Mouse (Mus musculus) stomach, postnatal 0 days (tissue): ENCODE measurements at regions not wholly inside any gene's neighbourhood (a gene's known extent, or its start where the extent isn't known, plus 50 kb on each side); places are given as distances from the start of the nearest gene placed in this dataset.

Experiments used
- ATAC-seq: fragments of 200-750 bp; cut with Nextera tagmentation; 2 replicates; pipeline ENCODE4 v1.8.0; 2017; ENCODE audit not compliant: low FRiP score, low TSS enrichment
- DNase-seq: peaks from one replicate; pipeline ENCODE4 v3.0.0-alpha.2; 2016; ENCODE audit warnings: low spot score
- H3K27ac ChIP-seq: fragments of 300-500 bp; sonication (generic); replicated peaks from 2 replicates; pipeline ENCODE4 v1.5.1; 2014; ENCODE audit warnings: mild to moderate bottlenecking, control low read depth
- H3K27me3 ChIP-seq: fragments of 300-500 bp; sonication (generic); 2 replicates; pipeline ENCODE4 v1.6.1; 2014; ENCODE audit warnings: low read length; ENCODE audit not compliant: control insufficient read depth, insufficient read depth
- H3K36me3 ChIP-seq: fragments of 300-500 bp; sonication (generic); 2 replicates; pipeline ENCODE4 v1.6.1; 2014; ENCODE audit warnings: low read length, mixed read lengths; ENCODE audit not compliant: control insufficient read depth, insufficient read depth
- H3K4me1 ChIP-seq: fragments of 300-500 bp; sonication (generic); replicated peaks from 2 replicates; pipeline ENCODE4 v1.6.1; 2014; ENCODE audit warnings: antibody characterized with exemption; ENCODE audit not compliant: control insufficient read depth, insufficient read depth
- H3K4me2 ChIP-seq: fragments of 300-500 bp; sonication (generic); replicated peaks from 2 replicates; pipeline ENCODE4 v1.6.1; 2014; ENCODE audit warnings: low read depth, mild to moderate bottlenecking, control low read depth, moderate library complexity
- H3K4me3 ChIP-seq: fragments of 300-500 bp; sonication (generic); 2 replicates; pipeline ENCODE4 v1.5.1; 2014; ENCODE audit warnings: low read depth, low read length, control low read depth
- H3K9ac ChIP-seq: fragments of 300-500 bp; sonication (generic); 2 replicates; pipeline ENCODE4 v1.6.1; 2014; ENCODE audit warnings: mild to moderate bottlenecking, low read length, control low read depth, mixed read lengths
- H3K9me3 ChIP-seq: fragments of 300-500 bp; sonication (generic); 2 replicates; pipeline ENCODE4 v1.6.1; 2016; ENCODE audit warnings: low read length; ENCODE audit not compliant: control insufficient read depth
- CTCF ChIP-seq: IDR thresholded peaks from 2 replicates; pipeline ENCODE4 v1.5.1; 2016; ENCODE audit warnings: antibody characterized with exemption, low read depth, mild to moderate bottlenecking, moderate library complexity
- EP300 ChIP-seq: optimal IDR thresholded peaks from 2 replicates; pipeline ENCODE3; 2016; ENCODE audit warnings: antibody characterized with exemption
- WGBS: fragments of 180-500 bp; shearing (Covaris S2); extraction: QIAGEN DNeasy Blood & Tissue Kit; methylation state at CpG from one replicate; pipeline ENCODE4 v1.1.7; 2014; 5-methylcytosine and 5-hydroxymethylcytosine counted together

DNA sequence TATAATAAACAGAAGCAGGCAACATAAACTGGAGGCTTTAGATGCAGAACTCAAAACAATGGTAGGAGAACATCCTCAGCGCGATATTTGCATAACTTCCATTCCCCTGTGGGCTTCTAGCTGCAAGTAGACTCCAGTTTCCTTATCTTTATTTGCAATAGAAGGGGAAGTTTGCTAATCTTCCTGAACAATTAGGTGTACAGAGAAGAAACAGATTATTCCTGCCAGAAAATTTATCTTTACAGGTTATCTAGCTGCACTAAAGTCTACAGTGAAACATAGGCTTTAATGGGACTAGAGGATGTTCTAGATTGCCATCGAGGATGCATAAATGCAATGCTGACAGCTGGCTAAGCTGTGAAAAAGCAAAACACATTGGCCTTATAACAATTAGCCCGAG is 1544.0 kb downstream of the Efna5 start:
- no peak for DNase-seq
- H3K27ac ChIP-seq, result no peak overlapping the region
- TF ChIP-seq EP300 (no peak), CTCF (no peak)
- H3K27me3 ChIP-seq, result no peaks in the 10 kb centered on the region
- no peak overlapping the region for H3K4me2 ChIP-seq
- no peak for ATAC-seq
- H3K36me3 ChIP-seq, result no peaks in the 10 kb centered on the region
- H3K4me1 ChIP-seq, result no peaks in the 10 kb centered on the region
- H3K4me3 ChIP-seq, result no peak overlapping the region
- no peak overlapping the region for H3K9ac ChIP-seq
- H3K9me3 ChIP-seq, result no peaks in the 10 kb centered on the region
- 78% methylated on average over 4 of the region's 4 CpGs for WGBS

DNA sequence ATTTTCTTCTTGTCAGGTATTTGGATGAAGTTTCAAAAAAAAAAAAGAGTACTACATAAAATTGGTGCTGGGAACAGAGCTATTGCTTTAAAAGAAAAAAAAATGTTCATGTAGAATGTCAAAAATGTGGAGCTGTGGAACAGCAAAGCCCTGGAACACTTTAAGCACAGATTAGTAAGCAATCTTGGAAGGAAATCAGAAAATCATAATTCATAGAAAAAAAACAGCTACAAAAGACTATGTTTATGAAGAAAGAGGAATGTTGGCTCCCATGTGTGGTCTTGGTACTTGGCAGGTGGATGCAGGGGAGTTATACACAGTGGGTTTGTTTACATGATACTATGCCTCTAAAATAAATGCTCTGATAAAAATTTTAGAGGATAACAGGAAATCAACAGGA is 1555.7 kb downstream of the Efna5 start:
- H3K4me2 ChIP-seq, result no peak overlapping the region
- no peak overlapping the region for H3K27ac ChIP-seq
- no peak overlapping the region for H3K9ac ChIP-seq
- H3K9me3 ChIP-seq, result no peaks in the 10 kb centered on the region
- no peak for ATAC-seq
- DNase-seq, result no peak
- no peaks in the 10 kb centered on the region for H3K4me1 ChIP-seq
- no peaks in the 10 kb centered on the region for H3K27me3 ChIP-seq
- no peak overlapping the region for H3K4me3 ChIP-seq
- no peak for TF ChIP-seq CTCF
- H3K36me3 ChIP-seq, result no peaks in the 10 kb centered on the region

- Histone ChIP-seq H3K36me3 (no peaks in the 10 kb centered on the region), H3K27ac (no peak overlapping the region), H3K4me3 (no peak overlapping the region), H3K4me2 (no peak overlapping the region), H3K9ac (no peak overlapping the region), H3K4me1 (no peaks in the 10 kb centered on the region), H3K9me3 (no peaks in the 10 kb centered on the region), H3K27me3 (no peaks in the 10 kb centered on the region)
- WGBS, result 60% methylated on average over 4 of the region's 4 CpGs
- DNase-seq (no peak), ATAC-seq (no peak)
- TF ChIP-seq CTCF (peak; percentile 38), EP300 (no peak)
These were observed 1560.3 kb downstream of the Efna5 start for GRCm38 (mm10) chr17:61320865-61321264.

GRCm38 (mm10) chr17:61313424-61313823 is 1567.7 kb downstream of the Efna5 start:
- no peaks in the 10 kb centered on the region for H3K36me3 ChIP-seq
- H3K4me3 ChIP-seq, result no peak overlapping the region
- no peak overlapping the region for H3K27ac ChIP-seq
- H3K9me3 ChIP-seq, result no peaks in the 10 kb centered on the region
- WGBS, result 93% methylated on average over 2 of the region's 2 CpGs
- no peak overlapping the region for H3K4me2 ChIP-seq
- H3K9ac ChIP-seq, result no peak overlapping the region
- H3K4me1 ChIP-seq, result no peaks in the 10 kb centered on the region
- TF ChIP-seq CTCF (no peak), EP300 (no peak)
- no peaks in the 10 kb centered on the region for H3K27me3 ChIP-seq
- no peak for ATAC-seq
- no peak for DNase-seq

GRCm38 (mm10) chr17:61311189-61311588 is 1569.9 kb downstream of the Efna5 start:
- Histone ChIP-seq H3K27me3 (no peaks in the 10 kb centered on the region), H3K4me2 (no peak overlapping the region), H3K4me3 (no peak overlapping the region), H3K27ac (no peak overlapping the region), H3K9ac (no peak overlapping the region), H3K4me1 (no peaks in the 10 kb centered on the region), H3K9me3 (no peaks in the 10 kb centered on the region), H3K36me3 (no peaks in the 10 kb centered on the region)
- no peak for DNase-seq
- TF ChIP-seq CTCF (no peak), EP300 (no peak)
- WGBS, result 37% methylated on average over 4 of the region's 4 CpGs
- ATAC-seq, result no peak

GRCm38 (mm10) chr17:61303611-61304010 is 1577.5 kb downstream of the Efna5 start:
- Histone ChIP-seq H3K4me3 (no peak overlapping the region), H3K9me3 (no peaks in the 10 kb centered on the region), H3K9ac (no peak overlapping the region), H3K27ac (no peak overlapping the region), H3K4me1 (no peaks in the 10 kb centered on the region), H3K4me2 (no peak overlapping the region), H3K36me3 (no peaks in the 10 kb centered on the region), H3K27me3 (no peaks in the 10 kb centered on the region)
- 71% methylated on average over 1 of the region's 1 CpGs for WGBS
- TF ChIP-seq CTCF, result no peak
- no peak for TF ChIP-seq EP300
- no peak for ATAC-seq
- no peak for DNase-seq

- no peaks in the 10 kb centered on the region for H3K27me3 ChIP-seq
- TF ChIP-seq CTCF (no peak), EP300 (no peak)
- H3K4me3 ChIP-seq, result no peak overlapping the region
- no peak for DNase-seq
- no peaks in the 10 kb centered on the region for H3K36me3 ChIP-seq
- H3K4me1 ChIP-seq, result no peaks in the 10 kb centered on the region
- ATAC-seq, result no peak
- no peak overlapping the region for H3K9ac ChIP-seq
- no peaks in the 10 kb centered on the region for H3K9me3 ChIP-seq
- no peak overlapping the region for H3K27ac ChIP-seq
- WGBS, result 66% methylated on average over 1 of the region's 1 CpGs
- no peak overlapping the region for H3K4me2 ChIP-seq
These were observed 1579.1 kb downstream of the Efna5 start for GRCm38 (mm10) chr17:61301984-61302383.
